Mouse (Mus musculus) ES-CJ7 (cell line): ENCODE measurements at regions not wholly inside any gene's neighbourhood (a gene's known extent, or its start where the extent isn't known, plus 50 kb on each side); places are given as distances from the start of the nearest gene placed in this dataset.

Experiments
- DNase-seq: peaks from one replicate; pipeline ENCODE4 v3.0.0; 2011; ENCODE audit warnings: low read depth, low spot score

- no peak for DNase-seq
Observed at GRCm38 (mm10) chr13:64594376-64594775, 96.8 kb upstream of the Fam240b start.

- DNase-seq = peak; percentile 73
Observed at GRCm38 (mm10) chr13:64573711-64574110, 76.1 kb upstream of the Fam240b start.

- DNase-seq = peak; percentile 65
Observed at GRCm38 (mm10) chr13:64568876-64569275, 71.3 kb upstream of the Fam240b start.

DNA sequence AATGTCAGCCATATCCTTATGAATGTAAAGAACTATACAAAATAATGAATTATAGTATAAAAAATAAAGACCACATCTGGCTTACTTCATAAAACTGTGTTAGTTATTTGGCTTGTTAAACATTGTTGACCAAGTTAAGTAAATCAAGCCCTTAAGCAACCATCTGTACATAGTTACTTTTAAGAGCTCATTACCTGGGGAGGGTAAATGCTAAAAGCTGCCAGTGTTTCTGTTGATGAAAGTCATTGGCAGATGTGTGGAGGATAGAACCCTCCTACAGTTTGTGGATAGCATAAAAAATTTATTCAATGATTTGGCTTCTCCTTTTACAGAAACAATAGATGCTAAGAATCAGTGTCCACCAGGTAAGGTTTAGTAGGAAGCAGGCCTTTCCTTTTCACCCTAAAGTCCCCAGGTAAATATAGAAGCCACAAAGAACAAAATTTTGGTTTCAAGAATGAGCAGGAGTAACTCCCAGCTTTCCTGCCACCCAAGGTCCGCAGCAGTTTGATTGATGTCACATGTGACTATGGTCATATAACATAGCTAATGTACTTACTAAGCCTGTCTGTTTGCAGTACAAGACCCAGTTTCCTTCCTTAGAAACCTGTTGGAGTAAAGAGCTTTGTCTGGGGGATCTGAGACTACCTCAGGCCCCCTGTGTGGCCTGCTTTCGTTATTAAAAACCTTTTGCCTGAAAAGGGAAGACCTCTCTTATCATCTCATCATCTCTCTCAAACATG, 69.5 kb upstream of the Fam240b start:
- no peak for DNase-seq

DNA sequence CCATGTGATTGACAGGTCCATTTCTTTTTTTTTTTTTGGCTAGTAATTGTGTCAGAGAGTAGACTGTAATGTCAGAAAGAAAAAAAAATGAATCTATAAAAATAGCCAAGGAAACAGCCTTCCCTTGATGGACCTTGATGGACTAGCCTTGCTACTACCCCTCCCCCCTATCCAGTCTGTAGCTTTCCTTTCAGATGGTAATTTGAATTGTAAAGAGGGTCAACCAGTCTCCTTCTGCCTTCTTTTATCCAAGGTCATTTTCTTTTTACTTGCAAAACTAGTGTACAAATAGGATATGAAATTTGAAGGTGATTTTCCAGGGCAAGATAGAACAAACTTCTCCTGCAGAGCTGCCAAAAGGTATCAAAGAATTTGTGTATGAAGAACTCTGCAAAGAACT, 68.2 kb upstream of the Fam240b start:
- peak; percentile 86 for DNase-seq
